Mouse (Mus musculus) forebrain, embryonic 14.5 days (tissue): Measurements from ENCODE around the gene Arhgap10. TPM values are rescaled to one million over a fixed set of nuclear protein-coding genes. Genes with fewer than 3 reads are reported as not detected.

Experiments used
- ATAC-seq: fragments of 200-750 bp; cut with Nextera tagmentation; 2 replicates; pipeline ENCODE4 v1.8.0; 2017; ENCODE audit warnings: mild to moderate bottlenecking, moderate library complexity
- DNase-seq: peaks from one replicate; pipeline ENCODE4 v3.0.0-alpha.2; 2015; ENCODE audit warnings: low spot score
- H3K27ac ChIP-seq: fragments of 300-500 bp; sonication (generic); 2 replicates; pipeline ENCODE4 v1.5.1; 2014; ENCODE audit warnings: low read depth, mild to moderate bottlenecking, control low read depth, low read length, moderate library complexity
- H3K27me3 ChIP-seq: fragments of 300-500 bp; sonication (generic); replicated peaks from 2 replicates; pipeline ENCODE4 v1.6.1; 2014; ENCODE audit warnings: low read length, control low read depth, mixed read lengths; ENCODE audit not compliant: control insufficient read depth, insufficient read depth
- H3K36me3 ChIP-seq: fragments of 300-500 bp; sonication (generic); 2 replicates; pipeline ENCODE4 v1.6.1; 2014; ENCODE audit warnings: low read length, control low read depth; ENCODE audit not compliant: control insufficient read depth, insufficient read depth
- H3K4me1 ChIP-seq: fragments of 300-500 bp; sonication (generic); 2 replicates; pipeline ENCODE4 v1.6.1; 2014; ENCODE audit warnings: antibody characterized with exemption, low read length, control low read depth; ENCODE audit not compliant: control insufficient read depth, insufficient read depth
- H3K4me2 ChIP-seq: fragments of 300-500 bp; sonication (generic); 2 replicates; pipeline ENCODE4 v1.6.1; 2014; ENCODE audit warnings: mild to moderate bottlenecking, control low read depth, low read length
- H3K4me3 ChIP-seq: fragments of 300-500 bp; sonication (generic); 2 replicates; pipeline ENCODE4 v1.5.1; 2014; ENCODE audit warnings: low read depth, low read length, control low read depth
- H3K9ac ChIP-seq: fragments of 300-500 bp; sonication (generic); 2 replicates; pipeline ENCODE4 v1.6.1; 2014; ENCODE audit warnings: mild to moderate bottlenecking, low read length, control low read depth, moderate library complexity
- H3K9me3 ChIP-seq: fragments of 300-500 bp; sonication (generic); replicated peaks from 2 replicates; pipeline ENCODE4 v1.6.1; 2016; ENCODE audit warnings: low read length, control low read depth, mixed read lengths; ENCODE audit not compliant: control insufficient read depth
- WGBS: fragments of 180-500 bp; shearing (Covaris S2); extraction: QIAGEN DNeasy Blood & Tissue Kit; methylation state at CpG from one replicate; pipeline ENCODE4 v1.1.7; 2014; 5-methylcytosine and 5-hydroxymethylcytosine counted together
- polyA plus RNA-seq: library from polyadenylated mRNA; unstranded; fragments of >200 nt; fragmentation: Nextera tagmentation; extraction: Ambion mirVana; gene quantifications from 2 replicates; pipeline ENCODE4 v1.2.1, GENCODE M21; 2014

Arhgap10 gene
- polyA plus RNA-seq, 1 experiment from 2014 or later = 3.6 TPM

DNA sequence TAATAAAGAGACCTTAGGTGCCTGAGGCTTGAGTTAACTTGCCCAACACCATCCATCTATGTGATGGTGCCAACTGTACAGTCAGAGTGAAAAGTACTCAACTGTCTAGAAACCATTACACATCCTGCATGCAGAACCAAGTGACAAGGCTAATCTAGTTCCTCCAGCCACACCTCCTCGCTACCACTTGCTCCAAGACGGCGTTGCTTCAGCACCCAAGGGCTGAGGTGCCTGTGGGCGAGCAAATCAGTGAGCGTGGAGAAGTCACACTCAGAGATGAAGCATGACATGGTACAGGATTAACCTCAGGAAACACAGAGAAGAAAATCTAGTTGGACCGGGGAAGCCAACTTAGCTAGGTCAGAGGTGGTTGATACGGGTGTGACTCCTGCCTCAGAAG, 8.7 kb downstream of the Arhgap10 start:
- 94% methylated on average over 7 of the region's 7 CpGs for WGBS
- H3K27ac ChIP-seq = no peak overlapping the region
- no peaks in the 10 kb centered on the region for H3K9me3 ChIP-seq
- no peak for DNase-seq
- no peak overlapping the region for H3K9ac ChIP-seq
- H3K4me1 ChIP-seq = no peaks in the 10 kb centered on the region
- H3K4me2 ChIP-seq = no peak overlapping the region
- ATAC-seq = no peak
- no peaks in the 10 kb centered on the region for H3K36me3 ChIP-seq
- H3K27me3 ChIP-seq = 0 out of 2 replicates have a peak, but pooled peaks cover 7% of the 10 kb centered on the region
- H3K4me3 ChIP-seq = no peak overlapping the region

DNA sequence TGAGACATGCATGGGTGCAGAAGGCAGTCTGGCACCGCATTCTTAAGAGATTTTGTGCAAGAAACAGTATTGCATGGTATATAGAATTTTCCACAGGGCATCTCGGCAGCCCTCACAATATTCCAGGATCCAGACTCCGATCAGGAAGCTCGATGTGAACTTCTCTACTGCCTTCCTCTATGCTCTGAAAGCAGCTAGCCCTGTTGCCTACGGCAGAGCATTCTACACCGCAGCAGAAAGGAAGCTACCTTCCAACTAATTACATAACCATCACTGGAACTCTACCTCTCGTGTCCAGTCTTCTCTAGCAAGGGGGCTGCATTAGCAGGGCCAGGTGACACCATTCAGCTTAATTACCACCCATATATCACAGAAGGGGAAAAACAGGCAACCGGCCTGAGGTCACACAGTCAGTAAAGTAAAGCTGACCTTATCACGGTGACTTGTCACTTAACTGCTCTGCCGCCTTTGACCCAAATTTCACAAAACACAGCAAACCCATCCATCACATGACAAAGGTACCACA, 10.2 kb downstream of the Arhgap10 start:
- no peak overlapping the region for H3K9ac ChIP-seq
- no peak overlapping the region for H3K4me2 ChIP-seq
- H3K36me3 ChIP-seq = no peaks in the 10 kb centered on the region
- ATAC-seq (no peak), DNase-seq (no peak)
- WGBS = 92% methylated on average over 10 of the region's 10 CpGs
- H3K27ac ChIP-seq = no peak overlapping the region
- H3K27me3 ChIP-seq = 0 out of 2 replicates have a peak, but pooled peaks cover 1% of the 10 kb centered on the region
- no peak overlapping the region for H3K4me3 ChIP-seq
- H3K4me1 ChIP-seq = no peaks in the 10 kb centered on the region
- H3K9me3 ChIP-seq = no peaks in the 10 kb centered on the region

- DNase-seq (no peak), ATAC-seq (no peak)
- Histone ChIP-seq H3K9ac (no peak overlapping the region), H3K27ac (no peak overlapping the region), H3K9me3 (no peaks in the 10 kb centered on the region), H3K4me2 (no peak overlapping the region), H3K27me3 (no peaks in the 10 kb centered on the region), H3K4me3 (no peak overlapping the region), H3K4me1 (no peaks in the 10 kb centered on the region), H3K36me3 (no peaks in the 10 kb centered on the region)
- WGBS = 87% methylated on average over 7 of the region's 7 CpGs
Observed at GRCm38 (mm10) chr8:77506539-77506938, 11.2 kb downstream of the Arhgap10 start.

DNA sequence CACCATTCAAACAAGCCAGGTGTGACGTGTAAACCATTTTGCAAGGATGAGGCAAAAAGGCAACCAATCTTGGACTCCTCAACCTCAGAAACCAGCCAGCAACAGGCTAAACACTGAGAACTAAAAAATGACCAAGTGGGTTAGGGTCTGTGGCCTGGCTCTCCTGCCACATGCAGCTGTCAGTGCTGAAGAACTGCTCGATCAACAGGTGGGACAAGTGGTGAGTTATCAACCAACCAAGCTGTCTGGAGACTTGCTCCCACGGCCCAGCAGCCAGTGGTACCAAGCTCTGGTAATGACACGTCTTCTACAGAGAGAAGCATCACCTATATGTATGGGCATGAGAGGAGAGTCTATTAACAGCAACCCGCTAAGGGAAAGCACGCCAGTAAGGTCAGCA, 15.2 kb downstream of the Arhgap10 start:
- H3K4me3 ChIP-seq = no peak overlapping the region
- H3K36me3 ChIP-seq = no peaks in the 10 kb centered on the region
- no peaks in the 10 kb centered on the region for H3K9me3 ChIP-seq
- ATAC-seq (no peak), DNase-seq (no peak)
- no peak overlapping the region for H3K4me2 ChIP-seq
- H3K27me3 ChIP-seq = no peaks in the 10 kb centered on the region
- no peak overlapping the region for H3K27ac ChIP-seq
- no peaks in the 10 kb centered on the region for H3K4me1 ChIP-seq
- WGBS = 92% methylated on average over 6 of the region's 6 CpGs
- H3K9ac ChIP-seq = no peak overlapping the region

GRCm38 (mm10) chr8:77501131-77501530, 16.6 kb downstream of the Arhgap10 start:
- Histone ChIP-seq H3K9ac (no peak overlapping the region), H3K9me3 (no peaks in the 10 kb centered on the region), H3K36me3 (no peaks in the 10 kb centered on the region), H3K27ac (no peak overlapping the region), H3K27me3 (no peaks in the 10 kb centered on the region), H3K4me3 (no peak overlapping the region), H3K4me2 (no peak overlapping the region), H3K4me1 (no peaks in the 10 kb centered on the region)
- ATAC-seq = no peak
- WGBS = 93% methylated on average over 8 of the region's 8 CpGs
- no peak for DNase-seq

DNA sequence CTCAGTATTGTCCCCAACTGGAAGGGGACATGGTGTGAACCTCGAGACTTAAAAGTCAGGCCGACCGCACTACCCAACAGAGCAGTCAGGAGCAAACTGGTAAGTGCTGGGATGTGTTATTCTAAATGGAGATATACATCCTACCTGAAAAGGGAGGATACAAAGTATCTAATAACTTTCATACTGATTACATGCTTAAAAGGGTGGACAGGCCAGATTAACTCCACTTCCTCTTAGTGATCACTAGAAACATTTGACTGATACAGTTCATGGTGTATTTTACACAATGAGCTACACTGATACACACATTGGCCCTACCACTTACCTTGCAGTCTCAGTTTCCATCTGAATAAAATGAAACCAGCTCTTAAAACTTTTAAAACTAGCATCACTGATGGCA, 17.5 kb downstream of the Arhgap10 start:
- no peak overlapping the region for H3K4me2 ChIP-seq
- no peaks in the 10 kb centered on the region for H3K27me3 ChIP-seq
- ATAC-seq (no peak), DNase-seq (no peak)
- no peak overlapping the region for H3K9ac ChIP-seq
- no peak overlapping the region for H3K4me3 ChIP-seq
- no peaks in the 10 kb centered on the region for H3K4me1 ChIP-seq
- no peaks in the 10 kb centered on the region for H3K36me3 ChIP-seq
- H3K9me3 ChIP-seq = no peaks in the 10 kb centered on the region
- no peak overlapping the region for H3K27ac ChIP-seq
- 90% methylated on average over 3 of the region's 3 CpGs for WGBS

- no peak overlapping the region for H3K27ac ChIP-seq
- no peaks in the 10 kb centered on the region for H3K9me3 ChIP-seq
- no peak for ATAC-seq
- H3K4me1 ChIP-seq = no peaks in the 10 kb centered on the region
- H3K27me3 ChIP-seq = no peaks in the 10 kb centered on the region
- no peak overlapping the region for H3K4me2 ChIP-seq
- H3K4me3 ChIP-seq = no peak overlapping the region
- no peak overlapping the region for H3K9ac ChIP-seq
- no peak for DNase-seq
- no peaks in the 10 kb centered on the region for H3K36me3 ChIP-seq
- 97% methylated on average over 2 of the region's 2 CpGs for WGBS
Observed at GRCm38 (mm10) chr8:77497442-77497841, 20.3 kb downstream of the Arhgap10 start.

GRCm38 (mm10) chr8:77496253-77496652, 21.5 kb downstream of the Arhgap10 start:
- H3K27me3 ChIP-seq = no peaks in the 10 kb centered on the region
- ATAC-seq (no peak), DNase-seq (no peak)
- H3K9ac ChIP-seq = no peak overlapping the region
- H3K4me3 ChIP-seq = no peak overlapping the region
- WGBS = 71% methylated on average over 1 of the region's 1 CpGs
- H3K27ac ChIP-seq = no peak overlapping the region
- H3K4me1 ChIP-seq = no peaks in the 10 kb centered on the region
- H3K9me3 ChIP-seq = no peaks in the 10 kb centered on the region
- no peak overlapping the region for H3K4me2 ChIP-seq
- H3K36me3 ChIP-seq = no peaks in the 10 kb centered on the region

- H3K9ac ChIP-seq = no peak overlapping the region
- no peaks in the 10 kb centered on the region for H3K27me3 ChIP-seq
- 83% methylated on average over 10 of the region's 10 CpGs for WGBS
- no peak overlapping the region for H3K27ac ChIP-seq
- H3K4me3 ChIP-seq = no peak overlapping the region
- ATAC-seq (no peak), DNase-seq (no peak)
- no peaks in the 10 kb centered on the region for H3K36me3 ChIP-seq
- no peak overlapping the region for H3K4me2 ChIP-seq
- H3K9me3 ChIP-seq = no peaks in the 10 kb centered on the region
- H3K4me1 ChIP-seq = no peaks in the 10 kb centered on the region
Observed at GRCm38 (mm10) chr8:77494376-77495328, 23.1 kb downstream of the Arhgap10 start.
